Mouse (Mus musculus) CD4-positive, CD25-positive, alpha-beta regulatory T cell, adult 2 months (primary cell): ENCODE data around the gene Gm19402.

Experiments
- DNase-seq: peaks from one replicate; pipeline ENCODE4 v3.0.0-alpha.2; 2012; ENCODE audit warnings: low read depth, low spot score

Gm19402 gene

DNA sequence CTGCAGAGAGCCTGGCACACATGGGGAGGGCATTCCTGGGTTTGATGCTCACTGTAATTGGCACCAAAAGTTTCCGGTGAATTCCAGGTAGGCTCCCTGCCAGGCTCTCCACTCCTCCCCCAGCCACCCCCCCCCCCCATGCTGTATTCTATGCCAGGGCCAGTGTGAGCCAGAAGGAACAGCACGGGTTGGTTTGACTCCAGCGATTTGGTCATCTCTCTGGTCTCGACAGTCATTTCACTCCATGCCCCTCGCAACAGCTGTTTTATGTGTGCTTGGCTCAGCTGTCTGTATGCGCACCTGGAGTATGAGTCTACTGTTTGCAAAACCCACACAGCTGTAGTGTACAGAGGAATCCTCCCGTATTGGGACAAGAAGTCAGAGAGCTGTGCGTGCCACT lies 24.2 kb downstream of the Gm19402 start:
- DNase-seq, result no peak

DNA sequence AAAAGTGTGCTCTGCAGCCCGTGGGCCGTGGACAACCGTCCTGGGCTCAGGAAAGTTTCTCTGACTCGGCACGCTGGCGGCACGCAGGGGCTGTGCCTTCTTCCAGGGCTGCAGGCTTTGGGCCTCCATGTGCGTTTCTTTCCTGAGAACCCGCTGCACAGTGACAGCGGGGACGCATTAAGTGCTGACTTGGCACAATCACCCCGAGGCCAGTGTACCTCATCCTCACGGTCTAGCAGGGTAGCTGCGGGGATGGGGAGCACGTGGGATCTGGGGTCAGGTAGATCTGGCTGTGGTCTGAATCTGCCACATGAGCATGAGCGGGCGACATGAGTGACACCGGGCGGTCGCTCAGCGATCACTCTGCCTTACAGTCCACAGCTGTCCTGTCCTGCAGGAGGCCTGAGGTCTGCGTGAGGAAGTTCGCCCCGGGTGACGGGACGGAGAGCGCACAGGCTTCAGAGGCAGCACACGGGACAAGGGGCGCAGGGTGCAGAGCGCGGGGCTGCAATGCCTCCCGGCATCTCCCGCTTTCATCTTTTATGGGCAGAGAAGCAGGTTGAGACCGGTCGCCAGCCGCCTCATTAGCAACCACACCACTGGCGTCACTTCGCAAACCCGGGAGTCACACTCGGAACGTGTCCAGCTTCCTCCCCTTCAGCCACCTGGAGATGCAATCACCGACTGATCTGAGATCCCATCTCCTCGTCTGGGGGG lies 26.4 kb downstream of the Gm19402 start:
- DNase-seq, result no peak

DNA sequence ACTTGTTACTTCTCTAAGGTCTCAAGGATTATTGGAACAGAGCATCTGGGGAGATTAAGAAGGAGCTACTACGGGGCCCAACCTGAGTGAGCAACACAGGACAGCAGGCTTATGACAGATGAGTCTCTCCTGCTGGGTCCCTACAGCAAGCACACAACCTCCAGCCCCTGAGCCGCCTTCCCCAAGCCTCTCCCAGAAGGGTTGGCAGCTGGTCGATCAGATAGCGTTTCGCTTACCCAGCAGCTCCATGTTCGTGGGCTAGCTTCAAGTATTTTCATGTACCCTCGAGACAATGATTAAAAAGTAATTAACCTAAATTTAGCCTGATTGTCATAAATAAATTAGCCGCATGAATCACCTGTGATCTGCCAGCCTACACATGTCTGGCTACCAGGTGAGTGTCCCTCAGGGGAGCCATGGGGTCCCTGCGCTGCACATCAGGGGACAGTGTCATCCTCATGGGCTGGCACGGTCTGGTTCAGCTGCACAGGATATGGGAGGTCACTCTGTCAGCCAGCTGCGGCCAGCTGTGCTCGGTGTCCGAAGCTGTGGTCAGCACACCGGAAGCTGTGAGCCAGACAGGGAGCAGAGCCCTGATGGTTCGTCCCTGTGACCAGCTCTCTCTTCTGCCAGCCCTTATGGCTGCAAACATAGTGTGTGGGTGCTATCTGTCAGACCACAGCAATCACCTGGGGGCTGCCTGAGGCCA lies 32.1 kb downstream of the Gm19402 start:
- DNase-seq, result no peak

DNA sequence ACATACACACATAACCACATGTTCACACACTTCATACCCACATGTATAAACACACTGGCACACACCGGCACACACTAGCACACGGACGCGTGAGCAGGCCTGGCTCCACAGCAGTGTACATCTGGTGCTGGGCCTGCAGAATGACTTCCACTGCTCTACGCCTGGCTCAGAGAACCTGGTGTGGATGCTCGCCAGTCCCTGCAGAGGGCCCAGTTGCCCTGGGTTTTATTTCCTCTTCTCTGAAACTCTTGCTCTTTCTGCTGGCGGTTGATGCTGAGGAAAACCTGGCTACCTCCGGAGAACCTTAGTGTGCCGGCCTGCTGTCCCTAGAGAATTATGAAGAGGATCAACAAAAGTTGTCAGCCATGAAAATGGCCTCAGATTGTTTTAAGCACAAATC lies 38.5 kb downstream of the Gm19402 start:
- no peak for DNase-seq

DNA sequence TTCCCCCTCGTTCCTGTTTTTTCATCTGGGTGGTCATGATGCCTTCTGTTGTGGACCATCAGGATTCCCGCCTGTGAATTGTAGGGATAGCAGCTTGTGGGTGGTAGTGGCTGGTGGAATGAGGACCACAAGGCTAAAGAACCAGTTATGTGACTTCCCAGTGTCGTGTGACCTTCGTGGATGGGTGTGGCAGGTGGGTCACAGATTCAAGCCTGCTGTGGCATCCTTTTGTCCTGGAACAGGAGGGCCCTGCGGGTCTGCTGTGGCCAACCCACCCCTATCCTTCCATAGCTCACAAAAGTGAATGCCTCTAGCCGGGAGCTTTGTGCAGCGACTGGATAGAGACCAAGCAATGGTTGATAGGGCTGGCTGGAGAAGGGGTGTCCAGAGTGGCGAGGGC lies 42.7 kb downstream of the Gm19402 start:
- DNase-seq, result no peak

DNA sequence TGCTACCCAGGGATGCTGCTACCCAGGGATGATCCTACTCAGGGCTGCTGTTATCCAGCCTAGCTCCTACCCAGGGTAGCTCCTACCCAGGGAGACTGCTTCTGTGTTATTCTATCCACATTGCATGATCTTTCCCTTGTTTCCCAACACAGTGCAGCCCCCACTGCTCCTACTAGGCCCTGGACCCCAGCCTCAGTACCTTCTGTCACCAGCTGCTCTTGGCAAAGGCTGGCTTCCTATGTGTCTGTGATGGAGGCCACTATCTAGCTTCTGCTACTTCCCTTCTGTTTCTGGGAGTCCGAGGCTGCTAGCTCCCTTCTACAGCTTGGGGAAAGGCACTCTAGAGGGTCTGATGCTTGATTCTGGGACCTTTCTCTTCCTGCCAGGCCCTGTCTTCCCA lies 43.1 kb downstream of the Gm19402 start:
- no peak for DNase-seq

DNA sequence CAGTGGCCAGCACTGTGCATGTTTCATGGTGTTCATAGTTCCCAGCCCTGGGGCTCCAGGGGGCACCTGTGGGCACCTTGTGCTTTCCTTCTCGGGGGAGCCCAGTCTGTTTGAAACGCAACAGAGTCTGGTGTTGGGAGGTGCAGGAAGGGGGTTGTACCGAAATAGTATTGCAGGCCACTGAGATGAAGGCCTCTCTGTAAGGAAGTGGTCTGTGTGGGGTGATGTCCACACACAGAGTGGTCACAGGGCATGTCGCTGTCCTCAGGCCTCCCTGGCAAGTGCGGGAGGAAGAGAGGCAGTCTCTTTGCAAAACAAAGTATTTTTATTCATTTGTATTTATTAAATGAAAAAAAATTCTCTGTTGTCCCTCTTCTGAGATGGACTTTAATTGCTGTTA lies 45.0 kb downstream of the Gm19402 start:
- DNase-seq, result no peak

DNA sequence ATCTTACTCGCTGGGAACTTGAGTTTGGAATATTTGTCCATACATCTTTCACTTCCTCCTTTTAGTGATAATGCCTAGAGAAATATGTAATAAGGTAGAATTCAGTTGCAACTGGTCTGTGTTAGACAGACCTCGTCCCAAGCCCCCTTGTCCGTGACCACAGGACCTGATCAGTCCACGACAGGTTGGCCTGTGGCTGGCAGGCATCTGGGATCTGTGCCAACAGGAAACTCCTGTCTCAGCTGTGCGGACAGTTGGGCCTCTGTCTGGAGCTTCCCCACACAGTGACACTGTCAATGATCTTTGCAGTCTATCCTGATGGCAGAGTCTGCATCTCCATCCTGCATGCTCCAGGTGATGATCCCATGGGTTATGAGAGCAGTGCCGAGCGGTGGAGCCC lies 47.4 kb downstream of the Gm19402 start:
- DNase-seq, result no peak
